Mouse (Mus musculus): Measurements from ENCODE around the gene Olfr1216.
"Not testable (repeated sequence)": the region's sequence is repeated elsewhere in the genome, so short reads cannot be mapped to it uniquely, and the experiment has no call there.

Olfr1216 gene

DNA sequence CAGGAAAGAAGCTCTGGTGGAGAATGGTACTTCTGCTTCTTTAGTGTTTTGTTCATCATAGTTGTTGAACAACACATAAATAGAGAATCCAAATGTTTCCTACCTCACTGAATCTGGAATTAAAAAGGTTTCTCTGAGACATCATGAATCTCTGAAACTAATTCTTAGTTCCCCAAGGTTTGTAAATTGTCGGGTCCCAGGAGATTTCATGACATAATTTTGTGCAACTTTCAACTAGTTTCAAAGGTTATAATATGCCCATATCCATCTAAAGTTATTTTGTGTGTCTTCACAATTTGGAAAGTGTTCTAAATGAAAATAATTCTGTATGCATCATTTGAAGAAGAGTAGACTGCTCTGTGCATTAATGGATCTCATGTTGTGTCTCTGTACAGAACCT lies at the start of gene Olfr1216:
Gene Olfr1216, minus strand, starts transcription at position 101 of the 400 bp plus-strand sequence.
- in situ Hi-C loops (cut with MboI; ENCODE audit: low sequenced_read_pairs) = no loop called here

DNA sequence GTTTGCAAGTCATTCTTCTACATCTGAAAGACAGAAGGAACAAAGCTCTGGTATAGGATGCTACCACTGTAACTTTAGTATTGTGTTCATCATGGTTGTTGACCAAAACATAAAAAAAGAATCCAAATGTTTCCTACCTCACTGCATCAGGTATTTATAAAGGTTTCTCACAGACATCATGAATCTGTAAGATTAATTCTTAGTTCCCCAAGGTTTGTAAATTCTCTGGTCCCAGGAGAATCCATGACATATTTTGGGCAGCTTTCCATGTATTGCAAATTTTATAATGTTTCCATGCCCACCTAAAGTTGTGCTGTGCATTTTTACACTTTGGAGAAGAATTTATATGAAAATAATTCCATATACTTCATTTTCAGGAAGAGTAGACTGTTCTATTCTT lies 42.9 kb upstream of the Olfr1216 start, which contains the start of gene Olfr1218:
Gene Olfr1218, minus strand, starts transcription at position 101 of the 400 bp plus-strand sequence.
- in situ Hi-C loops (cut with MboI; ENCODE audit: low sequenced_read_pairs) = no loop called here

DNA sequence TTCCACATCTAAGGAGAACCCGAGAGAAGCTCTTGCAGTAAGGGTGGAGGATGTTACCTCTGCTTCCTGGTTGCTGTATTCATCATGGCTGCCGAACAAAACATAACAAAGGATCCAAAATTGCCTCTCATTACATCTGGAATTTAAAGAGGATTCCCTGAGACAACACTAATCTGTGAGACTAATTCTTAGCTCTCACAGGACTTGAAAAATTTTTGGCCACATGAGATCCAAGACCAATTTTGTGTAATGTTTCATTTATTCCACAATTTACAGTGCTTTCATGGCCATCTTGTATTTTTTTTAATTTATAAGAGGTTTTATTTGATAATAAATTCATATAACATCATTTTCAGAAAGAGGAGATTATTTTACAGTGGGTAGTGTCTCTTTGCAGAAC lies 13.8 kb upstream of the Olfr1216 start, which contains the start of gene Olfr1217:
Gene Olfr1217, minus strand, starts transcription at position 101 of the 400 bp plus-strand sequence.
- in situ Hi-C loops (cut with MboI; ENCODE audit: low sequenced_read_pairs) = no loop called here

DNA sequence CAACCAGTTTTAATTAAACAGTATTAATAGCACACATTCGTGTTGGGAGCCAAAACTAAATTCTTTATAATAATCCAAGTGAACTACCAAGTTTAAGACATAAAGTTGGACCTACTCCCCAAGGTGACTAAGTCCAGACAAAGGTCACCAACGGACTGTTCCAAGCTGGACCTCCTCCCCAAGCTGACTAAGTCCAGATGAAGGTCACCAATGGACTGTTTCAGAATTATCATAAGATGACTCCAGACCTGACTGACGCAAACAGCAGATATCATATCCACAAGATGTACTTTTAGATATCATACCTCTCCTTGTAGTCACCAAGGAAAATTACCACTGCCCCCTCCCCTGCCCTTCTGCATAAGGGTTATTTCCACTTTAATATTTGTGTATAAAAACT lies 3.3 kb upstream of the Olfr1216 start:
- in situ Hi-C loops (cut with MboI; ENCODE audit: low sequenced_read_pairs) = not testable (repeated sequence)

DNA sequence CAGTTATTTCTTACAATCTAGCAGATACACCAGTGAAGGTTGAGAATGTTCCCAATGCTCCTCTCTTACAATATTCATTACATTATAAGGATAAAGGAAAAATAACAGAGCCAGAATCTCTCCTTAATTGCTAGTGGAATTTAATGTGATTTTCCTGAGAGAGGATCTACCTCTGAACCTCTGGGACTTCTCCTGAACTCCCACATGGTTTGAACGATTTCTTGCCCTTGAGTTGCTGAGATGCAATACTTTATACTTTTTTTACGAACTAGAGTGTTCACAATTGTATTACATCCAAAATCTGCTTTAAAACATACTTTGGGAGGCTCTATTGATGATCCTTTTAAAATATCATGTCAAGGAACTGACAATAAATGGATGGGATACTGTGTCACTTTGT lies 11.3 kb downstream of the Olfr1216 start, which contains the start of gene Olfr1215:
Gene Olfr1215, minus strand, starts transcription at position 101 of the 400 bp plus-strand sequence.
- in situ Hi-C loops (cut with MboI; ENCODE audit: low sequenced_read_pairs) = no loop called here

DNA sequence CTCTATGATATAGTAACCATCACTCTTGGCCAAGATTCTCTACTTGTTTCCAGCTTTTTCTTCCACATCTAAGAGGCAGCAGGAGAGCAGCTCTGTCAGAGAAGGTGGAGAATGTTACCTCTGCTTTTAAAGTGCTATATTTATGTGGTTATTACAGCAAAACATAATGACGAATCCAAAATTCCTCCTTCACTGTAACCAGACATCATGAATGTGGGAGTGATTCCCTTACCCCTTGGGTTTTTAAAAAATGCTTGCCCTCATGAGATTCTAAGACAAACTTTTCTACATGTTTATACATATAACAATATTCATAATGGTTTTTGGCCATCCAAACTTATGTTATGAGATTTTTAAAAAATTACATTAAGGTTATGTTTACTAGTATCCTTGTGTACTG lies 25.6 kb downstream of the Olfr1216 start, which contains the start of gene Olfr1214:
Gene Olfr1214, minus strand, starts transcription at position 101 of the 400 bp plus-strand sequence.
- in situ Hi-C loops (cut with MboI; ENCODE audit: low sequenced_read_pairs) = no loop called here

DNA sequence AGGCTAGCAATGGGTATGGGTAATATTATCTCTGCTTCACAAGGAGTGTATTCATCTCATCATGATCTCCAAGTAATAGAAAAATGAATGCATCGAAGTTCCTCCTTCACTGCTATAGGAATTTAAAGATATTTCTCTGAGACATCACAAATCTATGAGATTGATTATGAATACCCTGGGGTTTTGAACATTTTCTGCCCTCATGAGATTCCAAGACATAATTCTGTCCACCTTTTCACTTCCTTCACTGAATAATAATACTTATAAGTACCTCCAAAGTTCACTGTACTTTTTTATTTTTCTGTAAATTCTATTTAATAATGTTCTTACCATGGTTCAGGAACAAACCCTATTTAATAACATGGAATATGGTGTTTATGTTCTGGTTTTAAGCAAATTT lies 38.0 kb downstream of the Olfr1216 start, which contains the start of gene Gm13762:
Gene Gm13762, minus strand, starts transcription at position 101 of the 400 bp plus-strand sequence.
- in situ Hi-C loops (cut with MboI; ENCODE audit: low sequenced_read_pairs) = no loop called here
